10 mouse cellular contexts compared by ENCODE assay signal in genomic region chr6:97175716-97176115, GRCm38 (mm10). TPM values are rescaled to one million over a fixed set of nuclear protein-coding genes. Genes with fewer than 3 reads are reported as not detected.
DNase-seq lines count a peak whose midpoint lies in the region; ATAC-seq and TF ChIP-seq lines count a peak whose summit lies in the region.
"Had no signal": no experiment of that assay in that cellular context is flagged by ENCODE, and none has a peak within 500 bp of the region (broad histone marks: within the 10 kb centered on the region; RNA-seq: fewer than 3 reads in every experiment).

No protein-coding gene starts in this region.

- no peaks in the 10 kb centered on the region for H3K27me3 ChIP-seq in spleen, adult 2 months (ENCODE audit: control insufficient read depth, insufficient read depth, low read length)
- H3K27me3 ChIP-seq in liver, embryonic 13.5 days, result no peaks in the 10 kb centered on the region
- no peaks in the 10 kb centered on the region for H3K27me3 ChIP-seq in splenic B cell, adult 2 months (ENCODE audit: control insufficient read depth, insufficient read depth, low read length, poor library complexity, severe bottlenecking)
- H3K27me3 ChIP-seq: embryonic facial prominence, embryonic 15.5 days had no signal

- H3K36me3 ChIP-seq in spleen, adult 2 months (ENCODE audit: control insufficient read depth, insufficient read depth, low read length), result peaks cover 17% of the 10 kb centered on the region
- peaks cover 37% of the 10 kb centered on the region for H3K36me3 ChIP-seq in liver, embryonic 13.5 days
- H3K36me3 ChIP-seq in splenic B cell, adult 2 months (ENCODE audit: control insufficient read depth, insufficient read depth, low read length, poor library complexity, severe bottlenecking), result peaks cover 7% of the 10 kb centered on the region; the same call in 1 of the 2 replicates

- WGBS in spleen, adult 2 months, result 31% methylated on average over 11 of the region's 11 CpGs
- WGBS in liver, embryonic 13.5 days (ENCODE audit: insufficient replicate concordance), result 42% methylated on average over 11 of the region's 11 CpGs

- no peak for TF ChIP-seq CTCF in spleen, adult 2 months (IDR thresholded peaks at IDR 0.05; ENCODE audit: extremely low read depth, insufficient read depth, insufficient read length, insufficient replicate concordance)

- peak overlapping the region; percentile 8; the same call in 1 of the 2 replicates for H3K4me3 ChIP-seq in spleen, adult 2 months (ENCODE audit: extremely low read depth, insufficient read depth, insufficient read length)
- H3K4me3 ChIP-seq in liver, embryonic 13.5 days (replicated peaks), result no peak overlapping the region
- H3K4me3 ChIP-seq: embryonic facial prominence, embryonic 15.5 days had no signal

- H3K9me3 ChIP-seq in liver, embryonic 13.5 days (replicated peaks), result no peaks in the 10 kb centered on the region
- H3K9me3 ChIP-seq: embryonic facial prominence, embryonic 15.5 days had no signal

- H3K4me1 ChIP-seq in spleen, adult 2 months (ENCODE audit: control insufficient read depth, insufficient read depth, insufficient read length), result peaks cover 15% of the 10 kb centered on the region
- peaks cover 37% of the 10 kb centered on the region for H3K4me1 ChIP-seq in liver, embryonic 13.5 days (replicated peaks)

- no peak overlapping the region for H3K9ac ChIP-seq in liver, embryonic 13.5 days
- H3K9ac ChIP-seq: embryonic facial prominence, embryonic 15.5 days had no signal

- peak overlapping the region; percentile 52 for H3K27ac ChIP-seq in spleen, adult 2 months (ENCODE audit: insufficient read depth, low read length)
- no peak overlapping the region for H3K27ac ChIP-seq in liver, embryonic 13.5 days
- H3K27ac ChIP-seq: embryonic facial prominence, embryonic 15.5 days had no signal

- peak overlapping the region; percentile 17 for H3K4me2 ChIP-seq in liver, embryonic 13.5 days
- H3K4me2 ChIP-seq: embryonic facial prominence, embryonic 15.5 days had no signal

- peak in 1 of 2 experiments; percentile 28 for DNase-seq in spleen, adult 2 months (ENCODE audit: low read depth in 1 of 2, low spot score in 2 of 2)
- no peak for DNase-seq in spleen, postnatal 10 days (ENCODE audit: low spot score in 2 of 2)
- peak; percentile 56 to 64 for DNase-seq in kidney, adult 8-10 months
- no peak for DNase-seq in liver, embryonic 13.5 days
- DNase-seq in splenic B cell, adult 2 months (ENCODE audit: low read depth, low spot score), result peak; percentile 62
- no peak for DNase-seq in embryo, embryonic 11 days
- no peak for DNase-seq in cerebellum, adult 11-12 months
- DNase-seq: cerebellum, adult 8-10 months; right cerebral cortex, postnatal 25 days had no signal

- TF ChIP-seq POLR2A in spleen, adult 2 months (IDR thresholded peaks at IDR 0.05; ENCODE audit: low read depth, low read length), result no peak

- ATAC-seq in liver, embryonic 13.5 days (ENCODE audit: low read depth), result no peak

RNA-seq across cellular contexts. Expression of gene Tmf1, which starts 3.2 kb away (rescaled TPM):
- 2.4 and 2.5 TPM in 2 replicates for polyA plus RNA-seq in spleen, adult 2 months (2012; rRNA removed)
- 17.3 and 21.5 TPM in 2 replicates for polyA plus RNA-seq in liver, embryonic 13.5 days (2015; fragmentation: Nextera tagmentation; extraction: Ambion mirVana)

RNA-seq across cellular contexts. Expression of gene Eogt, which starts 26.7 kb away (rescaled TPM):
- 3.7 and 6.2 TPM in 2 replicates for polyA plus RNA-seq in spleen, adult 2 months (2012; rRNA removed)
- 2.0 and 2.3 TPM in 2 replicates for polyA plus RNA-seq in liver, embryonic 13.5 days (2015; fragmentation: Nextera tagmentation; extraction: Ambion mirVana)

RNA-seq across cellular contexts. Expression of gene Uba3, which starts 29.7 kb away (rescaled TPM):
- 4.0 and 4.1 TPM in 2 replicates for polyA plus RNA-seq in spleen, adult 2 months (2012; rRNA removed)
- 31.3 and 38.0 TPM in 2 replicates for polyA plus RNA-seq in liver, embryonic 13.5 days (2015; fragmentation: Nextera tagmentation; extraction: Ambion mirVana)

RNA-seq across cellular contexts. Expression of gene Arl6ip5, which starts 34.8 kb away (rescaled TPM):
- polyA plus RNA-seq in spleen, adult 2 months (2012; rRNA removed), result 52.9 and 53.4 TPM in 2 replicates
- 34.8 and 41.8 TPM in 2 replicates for polyA plus RNA-seq in liver, embryonic 13.5 days (2015; fragmentation: Nextera tagmentation; extraction: Ambion mirVana)

Comparison
In these comparisons a context has a peak if more than half of its experiments do, and no peak if none do; other contexts are left out.
1. DNase-seq: peak in kidney, adult 8-10 months (2 of 2) and splenic B cell, adult 2 months (single experiment); none in spleen, postnatal 10 days (0 of 2), liver, embryonic 13.5 days (single experiment), embryo, embryonic 11 days (single experiment) and cerebellum, adult 11-12 months (single experiment).